Mouse (Mus musculus) embryonic facial prominence, embryonic 13.5 days (tissue): ENCODE data around the gene Sh2d5. TPM values are rescaled to one million over a fixed set of nuclear protein-coding genes. Genes with fewer than 3 reads are reported as not detected.

ENCODE experiments used
- ATAC-seq: fragments of 200-750 bp; cut with Nextera tagmentation; 2 replicates; pipeline ENCODE4 v1.8.0; 2017; ENCODE audit warnings: low read depth; ENCODE audit not compliant: insufficient number of reproducible peaks, insufficient read depth, low FRiP score, low TSS enrichment
- H3K27ac ChIP-seq: fragments of 300-500 bp; sonication (generic); 2 replicates; pipeline ENCODE4 v1.5.1; 2015; ENCODE audit warnings: moderate library complexity, mild to moderate bottlenecking, inconsistent platforms
- H3K27me3 ChIP-seq: fragments of 300-500 bp; sonication (generic); 2 replicates; pipeline ENCODE4 v1.6.1; 2015; ENCODE audit warnings: mild to moderate bottlenecking, inconsistent platforms
- H3K36me3 ChIP-seq: fragments of 300-500 bp; sonication (generic); 2 replicates; pipeline ENCODE4 v1.6.1; 2015; ENCODE audit warnings: mild to moderate bottlenecking, inconsistent platforms
- H3K4me1 ChIP-seq: fragments of 300-500 bp; sonication (generic); 2 replicates; pipeline ENCODE4 v1.6.1; 2015; ENCODE audit warnings: inconsistent platforms
- H3K4me2 ChIP-seq: fragments of 300-500 bp; sonication (generic); 2 replicates; pipeline ENCODE4 v1.6.1; 2015; ENCODE audit warnings: moderate library complexity, mild to moderate bottlenecking, inconsistent platforms
- H3K4me3 ChIP-seq: fragments of 300-500 bp; sonication (generic); 2 replicates; pipeline ENCODE4 v1.5.1; 2015; ENCODE audit warnings: mild to moderate bottlenecking, inconsistent platforms
- H3K9ac ChIP-seq: fragments of 300-500 bp; sonication (generic); 2 replicates; pipeline ENCODE4 v1.6.1; 2015; ENCODE audit warnings: mild to moderate bottlenecking, inconsistent platforms
- H3K9me3 ChIP-seq: fragments of 300-500 bp; sonication (generic); 2 replicates; pipeline ENCODE4 v1.6.1; 2016; ENCODE audit warnings: inconsistent platforms
- WGBS: fragments of 180-500 bp; shearing (Covaris S2); methylation state at CpG from one replicate; pipeline ENCODE4 v1.1.7; 2015; ENCODE audit warnings: mixed read lengths; 5-methylcytosine and 5-hydroxymethylcytosine counted together
- polyA plus RNA-seq: library from polyadenylated mRNA; unstranded; fragments of >200 nt; fragmentation: Nextera tagmentation; extraction: Ambion mirVana; gene quantifications from 2 replicates; pipeline ENCODE4 v1.2.1, GENCODE M21; 2015

Gene Sh2d5
- polyA plus RNA-seq, result 0.79 and 1.2 TPM in 2 replicates

DNA sequence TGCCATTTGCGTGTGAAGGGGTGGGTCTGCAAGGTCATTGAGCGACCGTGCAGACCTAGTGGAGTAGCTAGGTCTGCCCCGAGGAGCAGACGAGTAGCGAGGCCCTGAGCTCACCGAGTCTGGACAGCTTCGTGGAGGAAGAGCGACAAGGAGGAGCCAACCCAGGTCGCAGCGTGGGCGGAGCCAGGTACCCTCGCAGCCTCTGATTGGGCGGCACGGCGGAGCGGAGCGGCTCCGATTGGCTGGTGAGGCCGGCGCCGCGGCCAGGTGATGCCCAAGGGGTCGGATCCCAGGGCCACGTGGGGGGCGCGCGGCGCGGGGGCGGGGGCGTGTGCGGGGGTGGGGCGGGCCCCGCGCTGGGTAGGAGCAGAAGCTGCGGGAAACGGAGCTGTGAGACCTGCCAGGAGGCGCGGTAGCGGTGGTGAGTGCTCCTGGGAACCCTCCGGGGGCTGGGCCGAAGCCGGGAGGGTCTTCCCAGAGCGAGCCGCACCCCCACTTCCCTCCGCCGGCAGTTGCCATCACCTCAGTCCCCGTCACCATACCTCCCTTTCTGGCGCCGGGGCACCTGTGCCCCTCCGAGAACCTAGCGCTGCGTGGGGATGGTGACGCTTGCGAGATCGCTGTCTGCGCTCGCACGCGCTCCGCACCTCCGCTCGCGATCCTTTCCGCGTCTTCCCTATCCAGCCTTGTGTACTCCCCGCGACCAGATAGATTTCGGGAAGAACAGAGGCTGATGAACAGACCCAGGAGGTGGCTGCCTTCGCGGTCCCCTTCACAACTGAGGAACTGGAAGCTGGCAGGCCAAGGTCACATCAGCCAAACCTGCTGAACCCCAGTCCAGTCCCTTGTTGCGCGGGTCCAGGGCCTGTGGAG is at the start of gene Sh2d5, which contains the start of gene Kif17:
Sh2d5 (plus strand) TSS at position 316 of the 873 bp plus-strand sequence.
Kif17 (plus strand) TSS at position 348 of the 873 bp plus-strand sequence.
- ATAC-seq, result peak; percentile 88
- Histone ChIP-seq H3K4me3 (peak within 1 kb of the TSS; percentile 56), H3K4me1 (peaks cover 36% of the 10 kb centered on the region), H3K9me3 (no peaks in the 10 kb centered on the region), H3K27me3 (peaks cover 37% of the 10 kb centered on the region), H3K4me2 (peak within 1 kb of the TSS; percentile 100), H3K36me3 (peaks cover 24% of the 10 kb centered on the region), H3K27ac (no peak within 1 kb of the TSS), H3K9ac (peak within 1 kb of the TSS; percentile 67)
- WGBS, result under 1% methylated on average over 74 of the region's 74 CpGs

DNA sequence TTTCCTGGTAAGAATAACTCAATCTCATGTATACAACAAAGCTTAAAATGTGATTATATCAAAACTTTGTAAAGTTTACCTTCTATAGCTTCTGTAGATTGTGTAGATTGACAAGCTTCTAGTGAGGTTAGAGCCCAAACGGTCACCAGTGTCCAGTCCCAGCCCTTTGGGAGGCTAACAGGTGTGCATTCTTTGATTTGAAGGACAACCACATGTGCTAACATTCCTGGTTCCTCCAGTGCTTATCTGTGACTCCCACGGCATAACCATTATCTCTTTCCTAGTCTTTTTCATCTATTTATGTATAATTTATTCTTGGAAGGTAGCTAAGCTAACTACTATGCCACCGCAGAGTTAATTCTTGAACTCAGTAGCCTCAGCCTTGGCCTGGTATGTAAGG is 49.4 kb upstream of the Sh2d5 start:
- Histone ChIP-seq H3K4me1 (no peaks in the 10 kb centered on the region), H3K36me3 (peaks cover 92% of the 10 kb centered on the region), H3K9ac (no peak overlapping the region), H3K27me3 (no peaks in the 10 kb centered on the region), H3K9me3 (no peaks in the 10 kb centered on the region), H3K4me2 (no peak overlapping the region), H3K4me3 (no peak overlapping the region), H3K27ac (no peak overlapping the region)
- no peak for ATAC-seq
- WGBS, result 71% methylated on average over 3 of the region's 3 CpGs

DNA sequence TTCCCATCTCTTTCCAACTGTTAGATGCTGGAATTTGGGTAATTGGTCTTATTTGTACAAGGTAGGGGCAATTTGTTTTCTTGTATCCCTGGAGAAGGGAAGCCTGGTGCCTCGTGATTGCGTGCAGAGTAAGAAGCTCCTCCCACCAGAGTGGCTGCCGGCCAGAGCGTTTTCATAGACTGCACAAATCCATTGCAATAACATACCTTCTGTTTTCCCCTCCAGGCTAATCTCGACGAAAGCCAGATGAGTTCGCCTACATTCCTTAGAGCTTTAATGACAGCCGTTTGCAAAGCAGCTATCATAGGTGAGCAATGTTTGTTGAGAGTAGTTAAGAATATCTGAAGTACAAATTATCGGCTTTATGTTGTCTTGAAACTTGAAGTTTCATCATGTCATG is 48.5 kb upstream of the Sh2d5 start:
- Histone ChIP-seq H3K36me3 (peaks cover 89% of the 10 kb centered on the region), H3K27ac (no peak overlapping the region), H3K4me1 (no peaks in the 10 kb centered on the region), H3K9ac (no peak overlapping the region), H3K9me3 (no peaks in the 10 kb centered on the region), H3K4me3 (no peak overlapping the region), H3K27me3 (no peaks in the 10 kb centered on the region), H3K4me2 (no peak overlapping the region)
- whole genome bisulfite sequencing, result 59% methylated on average over 9 of the region's 9 CpGs
- ATAC-seq, result no peak

DNA sequence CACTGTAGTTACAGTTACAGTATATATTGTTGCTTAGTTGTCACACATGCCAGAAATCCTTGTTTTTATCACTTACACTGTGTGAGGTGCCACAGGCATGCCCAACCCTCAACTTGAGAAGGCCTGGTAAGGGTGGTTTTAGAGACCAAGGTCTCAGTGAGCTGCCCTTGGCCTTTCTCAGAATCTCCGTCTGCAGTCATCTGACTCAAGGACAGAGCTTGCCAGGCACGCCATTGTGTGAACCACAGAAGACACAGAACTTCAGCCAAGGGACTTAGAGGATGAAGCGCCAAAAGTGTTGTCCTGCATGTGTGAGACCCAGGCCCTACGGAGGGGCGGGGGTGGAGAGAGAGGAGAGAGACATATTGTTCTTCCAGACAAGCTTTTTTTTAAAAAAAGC is 40.1 kb upstream of the Sh2d5 start:
- Histone ChIP-seq H3K9me3 (no peaks in the 10 kb centered on the region), H3K4me1 (no peaks in the 10 kb centered on the region), H3K36me3 (peaks cover 46% of the 10 kb centered on the region), H3K4me2 (no peak overlapping the region), H3K27me3 (no peaks in the 10 kb centered on the region), H3K9ac (no peak overlapping the region), H3K4me3 (no peak overlapping the region), H3K27ac (no peak overlapping the region)
- WGBS, result 87% methylated on average over 5 of the region's 5 CpGs
- ATAC-seq, result no peak

DNA sequence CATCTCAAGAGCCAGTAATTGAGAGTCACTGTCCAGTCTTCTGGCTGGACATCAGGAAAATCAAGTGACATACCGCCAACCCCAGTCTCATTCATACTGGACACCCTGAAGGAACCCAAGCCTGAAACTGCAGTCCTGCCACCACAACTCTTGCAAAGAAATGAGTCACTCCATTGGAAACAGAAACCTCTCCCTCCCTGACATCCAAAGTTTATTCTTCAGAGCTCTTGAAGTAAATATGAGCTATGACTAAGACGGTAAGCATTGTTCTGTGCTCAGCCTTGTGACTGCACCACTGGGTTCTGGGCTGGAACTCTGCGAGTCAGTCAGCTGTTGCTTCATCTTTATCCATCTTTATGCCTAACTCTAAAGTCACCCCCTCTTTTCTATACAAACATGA is 36.3 kb upstream of the Sh2d5 start:
- H3K9me3 ChIP-seq, result no peaks in the 10 kb centered on the region
- no peak overlapping the region for H3K4me3 ChIP-seq
- H3K36me3 ChIP-seq, result peaks cover 16% of the 10 kb centered on the region
- ATAC-seq, result no peak
- 83% methylated on average over 3 of the region's 3 CpGs for WGBS
- no peaks in the 10 kb centered on the region for H3K27me3 ChIP-seq
- no peak overlapping the region for H3K4me2 ChIP-seq
- no peak overlapping the region for H3K27ac ChIP-seq
- H3K9ac ChIP-seq, result no peak overlapping the region
- peaks cover 19% of the 10 kb centered on the region for H3K4me1 ChIP-seq

DNA sequence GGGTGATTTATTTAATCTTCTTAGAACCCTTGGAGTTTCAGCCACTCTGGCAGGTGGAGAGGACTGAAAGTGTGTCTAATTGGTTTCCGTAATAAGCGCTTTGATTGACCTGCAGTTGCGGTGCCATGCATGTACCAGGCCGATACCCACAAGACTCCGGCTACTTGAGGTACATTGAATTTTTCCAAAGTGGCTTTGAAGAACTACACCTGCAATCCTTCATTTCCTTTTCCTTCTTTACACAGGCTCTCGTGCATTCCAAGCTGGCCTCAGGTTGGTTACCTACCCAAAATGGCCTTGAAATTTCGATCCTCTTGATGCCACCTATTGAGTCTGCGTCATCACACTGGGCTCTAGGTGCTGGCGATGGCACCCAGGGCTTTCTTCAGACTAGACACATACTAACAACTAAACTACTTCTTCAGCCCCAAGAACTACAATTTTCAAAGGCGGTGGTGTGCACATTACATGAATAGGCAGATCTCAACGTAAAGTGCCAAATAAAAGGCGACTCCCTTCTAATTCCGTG is 34.5 kb upstream of the Sh2d5 start:
- ATAC-seq, result no peak
- no peaks in the 10 kb centered on the region for H3K27me3 ChIP-seq
- H3K9ac ChIP-seq, result peak overlapping the region; percentile 99
- peaks cover 8% of the 10 kb centered on the region; the same call in 1 of the 2 replicates for H3K36me3 ChIP-seq
- peak overlapping the region; percentile 99 for H3K4me3 ChIP-seq
- WGBS, result 47% methylated on average over 13 of the region's 13 CpGs
- peak overlapping the region; percentile 90 for H3K4me2 ChIP-seq
- H3K27ac ChIP-seq, result peak overlapping the region; percentile 98
- no peaks in the 10 kb centered on the region for H3K9me3 ChIP-seq
- H3K4me1 ChIP-seq, result peaks cover 30% of the 10 kb centered on the region

DNA sequence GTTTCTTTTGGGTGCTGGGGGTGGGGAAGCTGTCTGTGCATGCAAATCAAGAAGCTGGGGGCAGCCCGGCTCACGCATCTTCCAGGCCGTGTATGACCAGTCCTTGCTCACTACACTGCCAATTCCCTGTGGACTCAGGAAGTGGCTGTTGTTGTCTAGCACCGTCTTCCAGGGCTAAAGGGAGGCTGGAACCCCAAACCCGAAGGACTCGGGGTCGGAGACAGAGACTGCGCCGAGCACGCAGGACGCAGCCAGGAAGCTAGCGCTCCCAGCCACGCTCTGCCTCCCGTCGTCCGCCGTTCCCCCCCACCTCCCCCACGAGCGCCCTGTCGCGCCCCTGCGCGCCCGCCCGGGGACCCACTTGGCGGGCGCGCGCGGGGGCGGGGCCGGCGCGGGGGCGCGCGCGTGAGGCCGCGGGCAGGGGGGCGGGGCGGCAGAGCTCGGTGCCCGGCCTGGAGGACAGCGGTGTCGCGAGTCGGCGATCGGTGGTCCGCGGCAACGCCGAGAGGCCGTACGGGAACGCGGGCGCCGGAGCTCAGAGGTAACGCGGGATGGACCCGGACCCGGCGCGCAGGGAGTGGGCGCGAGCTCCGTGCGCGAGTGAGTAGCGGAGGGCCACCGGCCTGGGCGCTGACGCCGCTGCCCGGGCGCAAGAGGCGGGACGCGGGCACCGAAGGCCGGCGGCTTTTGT is 33.9 kb upstream of the Sh2d5 start, which contains the start of gene Hp1bp3:
Hp1bp3 (plus strand) TSS at position 97 of the 691 bp plus-strand sequence.
- Histone ChIP-seq H3K9me3 (no peaks in the 10 kb centered on the region), H3K27ac (peak within 1 kb of the TSS; percentile 98), H3K4me2 (peak within 1 kb of the TSS; percentile 90), H3K36me3 (peaks cover 8% of the 10 kb centered on the region; the same call in 1 of the 2 replicates), H3K4me1 (peaks cover 31% of the 10 kb centered on the region), H3K27me3 (no peaks in the 10 kb centered on the region), H3K9ac (peak within 1 kb of the TSS; percentile 99), H3K4me3 (peak within 1 kb of the TSS; percentile 99)
- peak; percentile 57 for ATAC-seq
- under 1% methylated on average over 84 of the region's 84 CpGs for WGBS

DNA sequence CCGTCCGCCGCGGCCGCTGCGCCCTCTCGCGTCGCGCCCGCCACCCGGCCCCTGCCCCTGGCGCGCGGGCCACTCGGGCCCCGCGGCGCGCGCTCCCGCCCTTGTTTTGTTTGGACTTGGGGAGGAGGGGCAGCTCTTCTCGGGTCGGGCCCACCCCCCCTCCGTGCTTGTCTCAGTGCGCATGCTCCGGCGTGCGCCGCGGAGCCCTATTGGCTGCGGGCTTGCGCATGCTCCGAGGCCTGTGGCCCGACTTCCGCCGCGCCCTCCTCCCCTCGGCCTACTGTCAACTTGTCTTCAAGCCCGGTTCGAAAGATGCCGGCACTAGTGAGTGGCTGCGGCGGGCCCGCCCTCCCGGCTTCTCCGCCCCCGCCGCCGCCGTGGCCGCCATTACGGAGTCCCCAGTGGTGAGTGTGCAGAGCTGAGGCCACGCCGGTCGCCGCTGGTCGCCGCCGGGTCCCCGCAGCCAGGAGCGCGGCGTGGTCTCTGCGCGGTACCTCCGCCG is 33.3 kb upstream of the Sh2d5 start:
- H3K27me3 ChIP-seq, result no peaks in the 10 kb centered on the region
- H3K36me3 ChIP-seq, result peaks cover 11% of the 10 kb centered on the region; the same call in 1 of the 2 replicates
- H3K9ac ChIP-seq, result peak overlapping the region; percentile 99
- H3K4me1 ChIP-seq, result peaks cover 31% of the 10 kb centered on the region
- H3K27ac ChIP-seq, result peak overlapping the region; percentile 98
- peak overlapping the region; percentile 90 for H3K4me2 ChIP-seq
- peak overlapping the region; percentile 99 for H3K4me3 ChIP-seq
- peak; percentile 98 for ATAC-seq
- no peaks in the 10 kb centered on the region for H3K9me3 ChIP-seq
- under 1% methylated on average over 64 of the region's 68 CpGs for WGBS

DNA sequence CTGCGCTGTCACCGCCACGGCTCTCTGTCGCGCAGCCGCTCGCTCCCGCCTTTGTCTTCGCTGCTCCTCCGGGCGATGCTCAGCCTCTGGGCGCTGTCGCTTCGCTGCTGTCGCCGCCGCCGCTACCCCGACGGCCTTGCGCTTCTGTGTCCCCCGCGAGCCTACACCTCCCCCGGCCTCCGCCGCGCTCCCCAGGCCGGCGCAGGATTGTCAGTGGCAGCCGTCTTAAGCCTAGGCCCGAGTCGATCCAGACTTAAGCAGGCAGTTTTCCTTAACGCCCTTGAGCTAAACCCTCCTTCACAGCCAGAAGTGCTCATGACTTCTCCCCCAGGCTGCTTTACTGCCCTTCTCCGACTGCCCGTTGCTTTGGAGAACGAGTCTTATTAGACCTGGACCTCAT is 32.8 kb upstream of the Sh2d5 start:
- ATAC-seq, result 0 out of 2 replicates have a peak, but pooled peaks have one; percentile 0
- H3K4me1 ChIP-seq, result peaks cover 31% of the 10 kb centered on the region
- H3K27ac ChIP-seq, result peak overlapping the region; percentile 98

DNA sequence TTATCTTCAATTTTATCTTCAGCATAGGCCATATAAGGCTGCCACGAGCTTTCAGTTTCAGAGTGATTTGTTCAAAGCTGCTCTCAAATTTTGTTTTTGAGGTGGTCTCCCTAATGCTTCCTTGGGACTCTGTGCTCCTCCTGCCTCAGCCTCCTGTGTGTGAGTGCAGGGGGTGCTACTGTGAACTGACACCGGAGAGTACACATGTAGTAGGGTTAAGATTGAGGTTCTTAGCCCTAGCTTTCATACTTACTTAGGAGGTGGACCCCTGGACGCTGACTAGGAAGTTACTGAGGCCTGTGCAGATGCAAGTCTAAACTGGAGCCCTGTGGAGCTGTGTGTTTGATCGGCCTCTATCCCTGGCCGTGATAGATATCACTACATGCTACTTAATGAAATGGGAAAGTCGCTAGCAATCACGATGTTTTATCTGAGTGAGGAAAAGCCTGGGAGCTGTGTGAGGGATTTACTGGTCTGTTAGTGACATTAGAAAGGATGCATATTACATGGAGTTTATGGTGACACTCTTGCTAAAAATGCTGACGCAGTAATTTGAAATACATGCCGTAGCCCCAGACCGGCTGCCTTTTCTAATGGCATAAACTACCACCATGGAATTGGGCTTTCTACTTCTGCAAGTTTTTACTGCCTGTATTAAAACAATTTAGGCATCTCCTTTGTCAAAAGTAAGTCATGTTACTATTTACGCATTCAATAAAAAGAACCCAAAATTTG is 32.1 kb upstream of the Sh2d5 start:
- no peak for ATAC-seq
- H3K4me3 ChIP-seq, result peak overlapping the region; percentile 99
- peak overlapping the region; percentile 99 for H3K9ac ChIP-seq
- peaks cover 23% of the 10 kb centered on the region for H3K36me3 ChIP-seq
- H3K27ac ChIP-seq, result peak overlapping the region; percentile 98; the same call in 1 of the 2 replicates
- H3K9me3 ChIP-seq, result no peaks in the 10 kb centered on the region
- peak overlapping the region; percentile 90 for H3K4me2 ChIP-seq
- no peaks in the 10 kb centered on the region for H3K27me3 ChIP-seq
- peaks cover 31% of the 10 kb centered on the region for H3K4me1 ChIP-seq
- WGBS, result 80% methylated on average over 11 of the region's 11 CpGs

More for the DNA sequence above, 32.8 kb upstream of the Sh2d5 start:
- Histone ChIP-seq H3K9ac (peak overlapping the region; percentile 99), H3K9me3 (no peaks in the 10 kb centered on the region), H3K4me3 (peak overlapping the region; percentile 99), H3K27me3 (no peaks in the 10 kb centered on the region), H3K36me3 (peaks cover 16% of the 10 kb centered on the region), H3K4me2 (peak overlapping the region; percentile 90)
- under 1% methylated on average over 36 of the region's 36 CpGs for WGBS
